Mouse (Mus musculus) neural tube, embryonic 14.5 days (tissue): ENCODE data around the gene I0C0044D17Rik. TPM values are rescaled to one million over a fixed set of nuclear protein-coding genes. Genes with fewer than 3 reads are reported as not detected.

Experiments used
- ATAC-seq: fragments of 200-750 bp; cut with Nextera tagmentation; 2 replicates; pipeline ENCODE4 v1.8.0; 2017; ENCODE audit warnings: low read depth, mild to moderate bottlenecking, moderate TSS enrichment, moderate library complexity
- H3K27ac ChIP-seq: fragments of 300-500 bp; sonication (generic); 2 replicates; pipeline ENCODE4 v1.5.1; 2014; ENCODE audit warnings: low read depth, mild to moderate bottlenecking, control low read depth, low read length, moderate library complexity, mixed read lengths
- H3K27me3 ChIP-seq: fragments of 300-500 bp; sonication (generic); 2 replicates; pipeline ENCODE4 v1.6.1; 2014; ENCODE audit warnings: low read length; ENCODE audit not compliant: control insufficient read depth, insufficient read depth
- H3K36me3 ChIP-seq: fragments of 300-500 bp; sonication (generic); 2 replicates; pipeline ENCODE4 v1.6.1; 2014; ENCODE audit warnings: low read length, mixed read lengths; ENCODE audit not compliant: control insufficient read depth, insufficient read depth
- H3K4me1 ChIP-seq: fragments of 300-500 bp; sonication (generic); 2 replicates; pipeline ENCODE4 v1.6.1; 2014; ENCODE audit warnings: low read length; ENCODE audit not compliant: control insufficient read depth, insufficient read depth
- H3K4me2 ChIP-seq: fragments of 300-500 bp; sonication (generic); 2 replicates; pipeline ENCODE4 v1.6.1; 2014; ENCODE audit warnings: mild to moderate bottlenecking, low read depth, low read length, control low read depth
- H3K4me3 ChIP-seq: fragments of 300-500 bp; sonication (generic); 2 replicates; pipeline ENCODE4 v1.5.1; 2014; ENCODE audit warnings: low read depth, low read length, control low read depth, mixed read lengths
- H3K9ac ChIP-seq: fragments of 300-500 bp; sonication (generic); replicated peaks from 2 replicates; pipeline ENCODE4 v1.6.1; 2014; ENCODE audit warnings: low read depth, mild to moderate bottlenecking, control low read depth, low read length, mixed read lengths
- H3K9me3 ChIP-seq: fragments of 300-500 bp; sonication (generic); 2 replicates; pipeline ENCODE4 v1.6.1; 2016; ENCODE audit warnings: low read length; ENCODE audit not compliant: control insufficient read depth
- WGBS: fragments of 180-500 bp; shearing (Covaris S2); extraction: QIAGEN DNeasy Blood & Tissue Kit; methylation state at CpG from one replicate; pipeline ENCODE4 v1.1.7; 2014; 5-methylcytosine and 5-hydroxymethylcytosine counted together
- polyA plus RNA-seq: library from polyadenylated mRNA; unstranded; fragments of >200 nt; fragmentation: Nextera tagmentation; extraction: Ambion mirVana; gene quantifications from 2 replicates; pipeline ENCODE4 v1.2.1, GENCODE M21; 2014

I0C0044D17Rik gene
- polyA plus RNA-seq, 1 experiment from 2014 or later, result not detected

GRCm38 (mm10) chr4:98806306-98806705 is 17.3 kb downstream of the I0C0044D17Rik start:
- Histone ChIP-seq H3K9me3 (no peaks in the 10 kb centered on the region), H3K27me3 (no peaks in the 10 kb centered on the region), H3K4me2 (no peak overlapping the region), H3K4me1 (no peaks in the 10 kb centered on the region), H3K9ac (no peak overlapping the region), H3K4me3 (no peak overlapping the region), H3K27ac (no peak overlapping the region), H3K36me3 (no peaks in the 10 kb centered on the region)
- WGBS, result 95% methylated on average over 9 of the region's 9 CpGs
- no peak for ATAC-seq

- Histone ChIP-seq H3K4me1 (no peaks in the 10 kb centered on the region), H3K9me3 (no peaks in the 10 kb centered on the region), H3K36me3 (no peaks in the 10 kb centered on the region), H3K9ac (no peak overlapping the region), H3K27me3 (no peaks in the 10 kb centered on the region), H3K4me2 (no peak overlapping the region), H3K27ac (no peak overlapping the region), H3K4me3 (no peak overlapping the region)
- WGBS, result 76% methylated on average over 12 of the region's 12 CpGs
- ATAC-seq, result no peak
Observed at GRCm38 (mm10) chr4:98805291-98806048, 18.2 kb downstream of the I0C0044D17Rik start.

- WGBS, result 70% methylated on average over 7 of the region's 7 CpGs
- Histone ChIP-seq H3K36me3 (no peaks in the 10 kb centered on the region), H3K4me2 (no peak overlapping the region), H3K27ac (no peak overlapping the region), H3K9me3 (no peaks in the 10 kb centered on the region), H3K4me1 (no peaks in the 10 kb centered on the region), H3K4me3 (no peak overlapping the region), H3K27me3 (no peaks in the 10 kb centered on the region), H3K9ac (no peak overlapping the region)
- ATAC-seq, result no peak
Observed at GRCm38 (mm10) chr4:98804476-98805134, 19.0 kb downstream of the I0C0044D17Rik start.

GRCm38 (mm10) chr4:98801775-98802174 is 21.9 kb downstream of the I0C0044D17Rik start:
- WGBS, result 90% methylated on average over 11 of the region's 11 CpGs
- Histone ChIP-seq H3K9ac (no peak overlapping the region), H3K4me3 (no peak overlapping the region), H3K4me2 (no peak overlapping the region), H3K27me3 (no peaks in the 10 kb centered on the region), H3K4me1 (peaks cover 5% of the 10 kb centered on the region; the same call in 1 of the 2 replicates), H3K36me3 (no peaks in the 10 kb centered on the region), H3K27ac (no peak overlapping the region), H3K9me3 (no peaks in the 10 kb centered on the region)
- ATAC-seq, result no peak

- H3K4me3 ChIP-seq, result no peak overlapping the region
- H3K4me2 ChIP-seq, result no peak overlapping the region
- H3K27me3 ChIP-seq, result no peaks in the 10 kb centered on the region
- no peaks in the 10 kb centered on the region for H3K9me3 ChIP-seq
- no peak overlapping the region for H3K27ac ChIP-seq
- H3K4me1 ChIP-seq, result peaks cover 7% of the 10 kb centered on the region; the same call in 1 of the 2 replicates
- no peaks in the 10 kb centered on the region for H3K36me3 ChIP-seq
- H3K9ac ChIP-seq, result no peak overlapping the region
- ATAC-seq, result no peak
- 76% methylated on average over 8 of the region's 8 CpGs for WGBS
Observed at GRCm38 (mm10) chr4:98800824-98801223, 22.8 kb downstream of the I0C0044D17Rik start.

GRCm38 (mm10) chr4:98796591-98797341 is 26.9 kb downstream of the I0C0044D17Rik start:
- Histone ChIP-seq H3K9ac (no peak overlapping the region), H3K27me3 (no peaks in the 10 kb centered on the region), H3K36me3 (no peaks in the 10 kb centered on the region), H3K4me2 (no peak overlapping the region), H3K9me3 (no peaks in the 10 kb centered on the region), H3K27ac (no peak overlapping the region), H3K4me1 (peaks cover 7% of the 10 kb centered on the region; the same call in 1 of the 2 replicates), H3K4me3 (no peak overlapping the region)
- peak; percentile 73 for ATAC-seq
- 51% methylated on average over 11 of the region's 11 CpGs for WGBS

- WGBS, result 85% methylated on average over 2 of the region's 2 CpGs
- Histone ChIP-seq H3K9me3 (no peaks in the 10 kb centered on the region), H3K9ac (no peak overlapping the region), H3K4me1 (peaks cover 9% of the 10 kb centered on the region; the same call in 1 of the 2 replicates), H3K27me3 (no peaks in the 10 kb centered on the region), H3K4me2 (no peak overlapping the region), H3K36me3 (no peaks in the 10 kb centered on the region), H3K27ac (no peak overlapping the region), H3K4me3 (no peak overlapping the region)
- no peak for ATAC-seq
Observed at GRCm38 (mm10) chr4:98795241-98795640, 28.4 kb downstream of the I0C0044D17Rik start.

GRCm38 (mm10) chr4:98793486-98793885 is 30.2 kb downstream of the I0C0044D17Rik start:
- ATAC-seq, result no peak
- WGBS, result 94% methylated on average over 9 of the region's 9 CpGs
- H3K27ac ChIP-seq, result no peak overlapping the region
- H3K36me3 ChIP-seq, result no peaks in the 10 kb centered on the region
- H3K4me1 ChIP-seq, result peaks cover 17% of the 10 kb centered on the region; the same call in 1 of the 2 replicates
- no peak overlapping the region for H3K4me3 ChIP-seq
- H3K4me2 ChIP-seq, result no peak overlapping the region
- H3K9me3 ChIP-seq, result no peaks in the 10 kb centered on the region
- no peaks in the 10 kb centered on the region for H3K27me3 ChIP-seq
- H3K9ac ChIP-seq, result no peak overlapping the region
